Mouse (Mus musculus) T-helper 17 cell (primary cell): Measurements from ENCODE around the gene Osbpl7.

Source experiments
- in situ Hi-C, 2 experiments: fragments of 300-600 bp; cut with MboI, MseI; formaldehyde crosslinking; loops; 1 replicate in 1 of 2; 2 replicates in 1 of 2; pipeline ENCODE4 v1.15.1; 2025; ENCODE audit warnings: high pct_unique_total_duplicates in 2 of 2

Gene Osbpl7

DNA sequence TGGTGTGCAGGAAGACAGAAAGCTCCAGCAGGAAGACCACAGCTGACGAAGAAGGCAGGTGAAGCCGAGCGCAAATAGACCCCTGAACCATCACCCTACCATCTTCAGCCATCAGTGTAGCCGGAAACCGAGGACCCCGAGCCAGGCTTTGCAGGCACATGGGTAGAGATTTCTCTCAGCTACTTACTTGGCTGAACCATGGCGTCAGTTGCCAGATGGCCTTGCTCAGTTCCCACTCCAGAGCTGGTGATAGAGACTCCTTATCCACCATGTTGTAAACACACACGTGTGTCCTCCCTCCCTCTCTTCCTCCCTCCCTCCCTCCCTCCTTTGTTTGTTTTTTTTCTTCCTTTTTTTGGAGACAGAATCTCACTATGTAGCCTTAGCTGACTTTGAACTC is 23.8 kb downstream of the Osbpl7 start:
- in situ Hi-C loops, result no loop called here

DNA sequence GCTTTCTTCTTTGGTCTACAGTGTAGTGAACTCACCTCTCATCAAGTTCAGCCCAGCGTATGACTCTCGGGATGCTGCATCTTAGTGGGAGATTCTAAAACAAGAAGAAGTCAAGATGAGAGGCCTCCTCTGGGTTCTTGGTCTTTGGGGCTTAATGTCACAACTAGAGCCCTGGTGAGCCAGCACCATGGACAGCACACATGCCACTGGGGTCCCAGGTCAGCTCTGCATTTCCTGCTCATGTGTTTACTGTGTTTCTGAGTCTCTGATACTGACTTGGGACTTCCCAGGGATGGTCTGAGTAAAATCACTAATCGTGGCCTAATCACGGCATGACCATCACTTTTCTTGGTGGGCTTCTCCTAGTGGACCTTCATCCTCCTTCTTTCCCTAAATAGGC is 28.3 kb downstream of the Osbpl7 start:
- in situ Hi-C loops, result no loop called here

DNA sequence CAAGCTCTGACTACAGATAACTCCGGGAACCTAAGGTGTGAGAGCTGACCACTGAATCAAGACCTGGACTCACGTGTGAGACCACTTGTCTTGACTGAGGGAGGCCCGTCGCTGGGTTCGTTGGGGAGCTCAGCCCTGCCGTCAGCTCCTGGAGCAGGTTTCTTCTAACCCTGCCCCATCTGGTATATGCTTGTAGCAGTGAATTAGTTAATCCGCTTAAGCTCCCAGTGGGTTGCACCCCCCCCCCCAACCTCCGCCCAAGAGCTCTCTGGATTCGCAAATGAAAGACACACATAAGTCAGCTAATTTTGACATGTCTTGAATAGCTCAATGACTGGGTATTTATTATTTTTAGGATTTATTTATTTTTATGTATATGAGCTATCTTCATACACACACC is 29.9 kb downstream of the Osbpl7 start:
- in situ Hi-C loops, result no loop called here

DNA sequence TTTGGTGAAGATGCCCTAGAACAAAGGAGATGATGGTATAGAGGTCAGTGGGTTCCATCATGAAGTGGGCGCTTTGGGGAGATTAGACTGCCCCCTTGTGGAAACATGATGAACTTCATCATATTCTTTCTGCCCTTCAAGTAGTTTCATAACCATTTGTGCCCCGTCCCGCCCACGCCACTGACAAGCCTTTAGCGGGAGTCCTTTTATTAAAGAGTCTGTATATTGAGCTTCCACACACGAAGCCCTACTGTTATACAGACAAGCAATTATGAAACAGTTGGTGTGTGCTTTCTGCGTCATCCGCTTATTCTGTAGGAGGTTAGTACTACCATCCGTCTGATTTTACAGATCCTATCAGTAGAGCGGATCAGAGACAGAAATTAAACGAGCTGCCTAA is 32.5 kb downstream of the Osbpl7 start:
- in situ Hi-C loops, result no loop called here

DNA sequence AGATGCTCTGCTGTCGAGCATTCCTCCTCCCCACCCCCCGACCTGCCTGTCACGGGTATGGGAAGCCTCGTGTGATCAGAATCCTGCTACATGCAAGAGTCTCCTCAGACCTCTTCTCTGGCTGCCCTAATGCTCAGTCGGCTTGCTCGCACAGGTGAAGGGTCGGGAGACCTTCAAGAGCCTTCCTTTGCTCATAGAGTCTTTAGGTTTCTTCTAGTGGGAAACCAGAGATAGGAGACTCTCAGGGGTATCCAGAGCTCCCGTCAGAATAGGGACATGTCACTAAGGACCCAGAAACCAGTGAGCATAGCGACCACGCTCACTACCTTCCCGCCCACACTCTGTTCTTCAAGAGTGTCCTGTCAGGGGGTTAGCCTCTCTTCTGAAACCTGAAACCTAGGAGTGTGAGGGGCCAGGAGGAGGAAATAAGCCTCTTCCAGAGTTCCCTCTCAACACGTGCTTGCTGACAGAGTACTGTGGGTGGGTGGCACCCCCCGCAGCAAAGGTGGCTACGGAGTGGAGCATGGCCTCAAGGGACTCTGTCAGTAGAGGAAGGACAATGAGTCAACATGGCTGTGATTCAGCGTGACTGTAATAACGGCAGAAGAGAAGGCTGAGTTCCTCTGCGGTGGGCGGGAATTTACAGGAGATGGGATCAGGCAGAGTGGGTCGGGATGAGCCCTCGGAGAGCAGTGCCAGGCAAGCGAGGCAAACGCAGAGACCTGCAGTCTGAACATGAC is 33.1 kb downstream of the Osbpl7 start:
- in situ Hi-C loops, result no loop called here

DNA sequence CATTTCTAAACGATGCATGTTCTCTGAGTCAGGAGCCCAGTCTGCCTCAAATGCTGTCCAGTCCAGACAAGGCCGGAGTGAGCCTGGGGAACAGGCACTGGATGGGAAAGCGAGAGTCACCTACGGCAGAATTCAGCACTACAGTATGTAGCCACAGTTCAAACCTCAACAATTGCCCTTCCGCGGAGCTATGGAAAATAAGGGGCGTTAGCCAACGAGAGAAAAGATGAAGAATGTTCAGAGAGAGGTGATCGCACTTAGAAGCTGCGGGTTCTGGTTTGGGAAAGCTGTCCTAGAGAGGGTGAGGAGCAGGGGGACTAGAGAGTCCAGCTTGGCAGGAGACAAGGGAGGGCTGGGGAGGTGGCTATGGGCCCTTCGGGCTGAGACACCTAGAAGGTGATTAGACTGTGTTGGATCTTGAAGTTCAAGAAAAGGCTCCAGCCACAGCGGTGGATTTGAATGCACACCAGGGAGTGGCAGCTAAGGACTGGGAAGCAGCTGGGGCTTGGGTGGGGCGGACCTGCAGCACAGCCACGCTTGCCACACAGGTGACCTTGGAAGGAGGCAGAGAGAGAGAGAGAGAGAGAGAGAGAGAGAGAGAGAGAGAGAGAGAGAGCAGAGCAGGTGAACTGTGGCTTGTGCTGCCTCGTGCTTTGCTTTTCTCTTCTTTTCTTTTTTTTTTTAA is 34.5 kb downstream of the Osbpl7 start:
- in situ Hi-C loops, result no loop called here

DNA sequence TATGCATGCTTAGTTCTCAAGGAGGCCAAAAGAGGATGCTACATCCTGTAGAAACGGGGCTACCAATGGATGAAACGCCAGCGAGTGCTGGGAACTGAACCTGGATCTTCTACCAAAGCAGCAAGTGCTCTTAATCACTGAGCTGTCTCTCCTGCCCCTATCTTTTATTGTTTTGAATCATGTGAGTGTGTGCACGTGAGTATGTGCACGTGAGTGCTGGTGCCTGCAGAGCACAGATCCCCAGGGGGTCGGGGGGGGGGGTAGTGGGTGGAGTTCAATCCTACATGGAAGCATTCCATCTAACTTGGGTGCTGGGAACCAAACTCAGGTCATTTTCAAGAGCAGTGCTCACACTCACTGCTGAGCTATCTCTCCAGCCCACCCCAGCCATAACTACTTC is 35.9 kb downstream of the Osbpl7 start:
- in situ Hi-C loops, result no loop called here

DNA sequence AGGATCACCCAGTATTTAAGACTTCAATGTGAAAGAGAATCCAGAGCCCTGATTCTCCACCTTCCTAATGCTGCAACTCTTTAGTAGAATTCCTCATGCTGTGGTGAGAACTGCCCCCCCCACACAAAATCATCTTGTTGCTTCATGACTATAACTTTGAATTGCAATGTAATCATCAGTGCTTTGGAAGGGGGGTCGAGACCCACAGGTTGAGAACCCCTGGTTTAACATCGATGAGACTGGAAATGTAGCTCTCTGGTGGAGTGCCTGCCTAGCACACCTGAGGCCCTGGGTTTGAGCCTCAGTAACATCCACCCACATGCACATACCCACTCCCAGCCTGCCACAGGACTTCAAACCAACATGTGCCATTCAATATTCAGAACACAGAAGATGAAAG is 44.2 kb downstream of the Osbpl7 start:
- in situ Hi-C loops, result loop anchor here in 1 of 2 experiments (10.0 kb wide), 2 partner anchors 50 to 1730 kb away; no protein-coding TSS in a partner anchor

DNA sequence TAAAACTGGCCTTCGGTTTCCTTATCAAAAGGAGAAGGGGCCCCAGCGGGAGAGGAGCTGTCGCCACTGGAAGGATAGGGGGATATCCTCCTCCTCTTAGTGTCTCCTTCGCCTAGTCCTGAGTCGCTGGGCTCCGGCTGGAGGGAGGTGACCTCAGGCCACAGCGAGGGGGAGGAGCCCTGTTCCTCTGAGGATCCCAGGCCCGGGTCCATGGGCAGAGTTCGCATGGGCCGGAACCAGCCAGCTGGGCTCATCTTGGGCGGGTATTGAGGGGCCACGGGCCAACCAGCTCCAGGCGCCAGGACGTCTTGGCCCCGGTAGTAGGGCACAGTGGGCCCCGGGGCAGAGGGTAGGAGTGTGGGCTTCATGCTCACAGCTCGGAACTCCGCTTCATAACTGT is 48.4 kb downstream of the Osbpl7 start:
- in situ Hi-C loops, result loop anchor here in 1 of 2 experiments (10.0 kb wide), 2 partner anchors 46 to 1734 kb away; no protein-coding TSS in a partner anchor

DNA sequence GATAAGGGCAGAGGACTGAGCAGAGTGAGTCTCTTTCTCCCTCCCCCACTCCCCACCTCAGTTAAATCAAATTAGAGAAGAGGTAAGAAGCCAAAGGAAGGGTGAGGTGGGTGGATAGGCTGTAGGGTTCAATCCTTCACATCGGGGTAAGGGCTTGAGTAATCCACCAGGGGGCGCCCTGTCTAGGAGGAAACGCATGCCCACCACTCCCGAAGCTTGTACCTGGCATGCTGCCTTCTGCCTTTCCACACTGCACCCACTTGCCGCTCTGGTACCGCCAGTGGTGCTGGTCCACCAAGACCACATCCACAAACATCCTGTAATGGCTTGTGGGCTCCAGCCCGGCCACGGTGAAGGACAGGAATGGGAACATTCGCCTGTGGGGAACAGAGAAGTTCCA is 51.3 kb downstream of the Osbpl7 start:
- in situ Hi-C loops, result no loop called here

DNA sequence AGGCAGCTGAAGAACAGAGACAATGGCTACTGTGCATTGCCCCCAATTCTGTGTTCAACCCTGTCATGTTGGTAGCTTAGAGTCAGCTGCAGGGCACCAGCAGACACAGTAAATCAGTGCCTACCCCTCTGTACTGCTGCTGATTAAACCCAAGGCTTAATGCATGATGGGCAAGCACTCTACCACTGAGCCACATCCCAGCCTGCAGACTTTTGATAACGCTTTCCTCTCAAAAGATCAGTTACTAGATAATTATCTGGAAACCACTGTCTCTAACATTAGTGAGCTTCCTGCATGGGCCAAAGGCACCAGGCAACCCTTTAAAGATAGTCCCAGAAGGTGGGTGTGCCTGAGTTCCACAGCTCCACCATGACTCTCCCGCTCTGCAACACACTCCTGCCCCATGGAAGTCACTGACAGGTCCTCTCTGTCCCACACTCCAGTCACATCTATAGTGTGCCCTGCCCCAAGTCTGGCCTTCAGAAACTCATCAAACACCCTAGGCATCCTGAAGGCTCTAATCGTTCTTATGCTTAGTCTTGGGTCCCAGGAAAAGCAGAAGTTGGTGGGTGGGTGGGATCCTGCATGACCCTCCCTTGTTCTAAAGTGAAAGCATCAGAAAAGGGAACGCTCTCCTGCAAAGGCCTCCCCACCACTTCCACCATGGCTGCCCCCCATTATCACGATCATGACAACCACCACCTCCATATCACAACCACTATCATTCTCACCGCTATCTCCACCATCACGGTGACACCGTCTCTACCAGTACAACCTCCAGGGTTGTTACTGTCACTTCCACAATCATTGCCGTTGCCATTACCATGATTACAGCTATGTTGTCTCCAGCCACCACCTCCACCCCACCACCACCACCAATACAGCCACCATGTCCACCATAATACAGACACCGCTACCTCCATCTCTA is 53.0 kb downstream of the Osbpl7 start:
- in situ Hi-C loops, result no loop called here

DNA sequence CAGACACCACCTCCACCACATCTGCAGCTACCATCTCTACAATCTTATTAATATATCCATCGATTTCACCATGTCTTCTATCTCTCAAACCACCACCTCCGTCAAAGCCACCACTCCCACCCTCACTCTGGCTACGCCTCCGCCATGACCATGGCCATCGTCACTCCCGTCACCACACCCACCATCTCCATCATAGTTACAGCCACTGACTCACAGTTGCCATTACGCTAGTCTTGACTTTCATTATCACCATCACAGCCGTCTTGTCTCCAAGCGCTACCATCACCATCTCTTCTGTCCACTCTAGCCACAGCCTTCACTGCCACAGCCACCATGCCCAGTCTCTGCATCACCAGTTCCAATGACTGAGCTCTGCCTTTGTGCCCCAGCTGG is 53.7 kb downstream of the Osbpl7 start:
- in situ Hi-C loops, result no loop called here

DNA sequence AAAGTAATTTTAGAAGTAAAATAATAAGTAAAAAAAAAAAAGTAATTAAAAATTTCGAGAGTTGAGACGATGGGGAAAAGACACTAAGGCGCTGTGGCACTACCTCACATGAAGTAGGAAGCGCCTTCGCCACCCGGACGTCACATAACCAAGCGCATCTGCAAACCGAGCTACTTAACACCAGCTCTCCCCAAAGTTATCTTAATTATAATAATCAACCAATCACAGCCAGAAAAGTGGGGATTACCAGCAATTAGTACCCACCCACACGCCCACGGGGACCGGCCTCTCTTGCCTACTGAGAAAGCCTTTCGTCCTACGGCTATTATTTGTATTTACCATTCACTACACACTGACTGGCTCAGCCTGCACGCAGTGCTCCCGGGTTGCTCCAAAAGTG is 58.5 kb downstream of the Osbpl7 start:
- in situ Hi-C loops, result no loop called here

DNA sequence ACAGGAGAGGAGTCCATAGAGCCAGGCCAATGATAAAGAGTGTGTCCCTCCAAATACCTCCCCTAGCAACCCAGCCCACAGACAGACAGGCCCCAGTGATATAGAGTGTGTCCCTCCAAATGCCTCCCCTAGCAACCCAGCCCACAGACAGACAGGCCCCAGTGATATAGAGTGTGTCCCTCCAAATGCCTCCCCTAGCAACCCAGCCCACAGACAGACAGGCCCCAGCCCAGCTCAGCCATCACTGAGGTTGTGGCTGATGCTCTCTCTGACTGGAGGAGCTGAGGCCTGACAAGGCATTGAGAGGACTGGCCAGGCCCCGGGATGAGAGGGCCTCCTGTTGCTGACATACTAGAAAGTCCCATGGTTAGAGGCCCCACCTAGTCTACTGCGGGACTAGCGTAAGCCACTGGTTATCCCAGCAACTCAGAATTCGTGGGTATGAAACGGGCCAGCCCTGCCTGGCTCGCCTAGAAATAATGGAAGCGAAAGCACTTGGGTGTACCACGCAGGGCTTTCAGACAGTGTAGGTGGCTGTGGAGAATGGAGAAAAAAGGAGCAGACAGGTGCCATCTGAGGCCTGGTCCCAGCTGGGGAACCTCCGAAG is 62.2 kb downstream of the Osbpl7 start:
- in situ Hi-C loops, result loop anchor here (5.0 kb wide), 1 partner anchor 35 kb away; no protein-coding TSS in a partner anchor

DNA sequence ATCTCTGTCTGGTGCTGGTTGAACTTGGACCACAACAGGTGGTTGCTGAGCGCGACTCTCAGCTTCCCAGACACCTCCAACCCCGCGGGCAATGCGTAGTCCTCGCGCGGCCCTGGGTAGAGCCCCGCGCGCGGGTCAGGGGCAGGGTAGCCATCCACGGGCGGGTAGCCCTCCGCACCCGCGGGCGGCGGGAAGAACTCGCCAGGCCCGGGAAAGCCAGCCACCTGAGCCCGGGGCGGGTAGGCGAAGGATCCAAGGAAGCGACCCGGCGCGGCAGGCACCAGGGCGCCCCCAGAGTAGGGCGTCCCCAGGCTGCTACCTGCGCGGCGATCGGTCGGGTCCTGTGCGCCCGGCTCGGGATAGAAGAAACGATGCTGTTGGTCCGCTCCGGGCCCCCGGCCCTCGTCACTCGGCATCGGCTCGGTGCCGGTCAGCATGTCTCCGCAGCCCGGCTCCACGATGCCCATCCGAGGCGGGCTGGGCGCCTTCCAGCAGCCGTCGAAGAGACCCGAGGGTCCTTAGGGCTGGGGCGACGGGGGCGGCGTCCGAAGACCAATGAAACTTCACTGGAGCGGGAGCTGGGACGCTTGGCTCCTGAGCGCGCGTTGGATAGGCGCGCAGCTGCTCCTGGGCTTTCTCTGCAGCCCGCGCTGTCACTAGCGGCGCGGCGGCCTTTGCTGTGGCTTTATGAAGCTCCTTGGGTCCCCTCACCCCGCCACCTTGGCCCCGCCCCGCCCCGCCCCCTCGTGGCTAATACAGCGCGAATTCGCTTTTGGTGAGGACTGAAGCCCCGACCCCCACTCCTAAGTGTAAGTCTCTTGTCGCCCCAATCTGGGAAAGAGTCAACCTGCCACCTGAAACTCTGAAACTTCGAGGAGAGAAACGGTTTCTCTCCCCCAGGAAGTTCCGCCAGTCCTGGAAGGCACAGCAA is 64.5 kb downstream of the Osbpl7 start, which contains the start of gene Tbx21:
TSS of gene Tbx21 (minus strand) at position 661 of the 931 bp plus-strand sequence.
- in situ Hi-C loops, result loop anchor here (5.0 kb wide), 1 partner anchor 32 kb away; no protein-coding TSS in a partner anchor

DNA sequence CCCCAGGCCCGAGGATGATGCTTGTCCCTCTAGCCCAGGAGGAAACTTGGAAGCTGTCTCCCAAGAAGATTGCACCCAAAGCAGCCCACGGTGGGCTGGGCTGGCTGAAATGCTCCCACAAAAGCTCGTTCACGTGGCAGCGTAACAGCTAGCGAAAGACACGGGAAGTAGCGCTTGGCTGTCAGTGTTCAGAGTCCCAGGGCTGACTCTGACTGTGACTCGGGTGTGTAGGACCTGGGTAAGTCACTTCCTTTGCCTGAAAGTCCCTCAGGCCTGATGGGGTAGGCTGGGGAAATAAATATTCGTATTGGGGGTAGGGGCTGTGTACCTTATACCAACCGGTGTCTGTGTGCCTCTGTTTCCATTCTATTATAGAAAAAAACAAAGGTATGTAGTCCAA is 65.4 kb downstream of the Osbpl7 start:
- in situ Hi-C loops, result no loop called here
